Mouse (Mus musculus) liver, postnatal 0 days (tissue): ENCODE data around the gene Fzd4. TPM values are rescaled to one million over a fixed set of nuclear protein-coding genes. Genes with fewer than 3 reads are reported as not detected.

ENCODE experiments used
- ATAC-seq: fragments of 200-750 bp; cut with Nextera tagmentation; 2 replicates; pipeline ENCODE4 v1.8.0; 2017; ENCODE audit warnings: mild to moderate bottlenecking, moderate library complexity
- DNase-seq: peaks from one replicate; pipeline ENCODE4 v3.0.0-alpha.2; 2016
- H3K27ac ChIP-seq: fragments of 300-500 bp; sonication (generic); 2 replicates; pipeline ENCODE4 v1.5.1; 2014; ENCODE audit warnings: antibody characterized with exemption, moderate library complexity, mild to moderate bottlenecking, low read depth
- H3K27me3 ChIP-seq: fragments of 300-500 bp; sonication (generic); 2 replicates; pipeline ENCODE4 v1.6.1; 2014; ENCODE audit warnings: low read length, control low read depth, mixed read lengths; ENCODE audit not compliant: insufficient read depth
- H3K36me3 ChIP-seq: fragments of 300-500 bp; sonication (generic); replicated peaks from 2 replicates; pipeline ENCODE4 v1.6.1; 2014; ENCODE audit warnings: mild to moderate bottlenecking, control low read depth, low read length, moderate library complexity, mixed read lengths; ENCODE audit not compliant: insufficient read depth
- H3K4me1 ChIP-seq: fragments of 300-500 bp; sonication (generic); 2 replicates; pipeline ENCODE4 v1.6.1; 2014; ENCODE audit warnings: antibody characterized with exemption, mild to moderate bottlenecking, control low read depth; ENCODE audit not compliant: insufficient read depth
- H3K4me2 ChIP-seq: fragments of 300-500 bp; sonication (generic); 2 replicates; pipeline ENCODE4 v1.6.1; 2014; ENCODE audit warnings: low read depth, mild to moderate bottlenecking, low read length, moderate library complexity, mixed read lengths
- H3K4me3 ChIP-seq: fragments of 300-500 bp; sonication (generic); 2 replicates; pipeline ENCODE4 v1.5.1; 2014; ENCODE audit warnings: low read depth, low read length
- H3K9ac ChIP-seq: fragments of 300-500 bp; sonication (generic); replicated peaks from 2 replicates; pipeline ENCODE4 v1.6.1; 2014; ENCODE audit warnings: mild to moderate bottlenecking, moderate library complexity
- H3K9me3 ChIP-seq: fragments of 300-500 bp; sonication (generic); 2 replicates; pipeline ENCODE4 v1.6.1; 2016; ENCODE audit warnings: mild to moderate bottlenecking, control low read depth, low read length, mixed read lengths
- CTCF ChIP-seq: sonication (generic); IDR thresholded peaks from 2 replicates; pipeline ENCODE4 v1.5.1; 2016; ENCODE audit warnings: antibody characterized with exemption, low read depth
- EP300 ChIP-seq: IDR thresholded peaks from 2 replicates; pipeline ENCODE4 v1.6.1; 2016; ENCODE audit warnings: antibody characterized with exemption, low read depth, mild to moderate bottlenecking
- WGBS: fragments of 180-500 bp; shearing (Covaris S2); extraction: QIAGEN DNeasy Blood & Tissue Kit; methylation state at CpG from one replicate; pipeline ENCODE4 v1.1.7; 2014; ENCODE audit not compliant: insufficient replicate concordance; 5-methylcytosine and 5-hydroxymethylcytosine counted together
- polyA plus RNA-seq: library from polyadenylated mRNA; unstranded; fragments of >200 nt; fragmentation: Nextera tagmentation; extraction: Ambion mirVana; gene quantifications from 2 replicates; pipeline ENCODE4 v1.2.1, GENCODE M21; 2015

Fzd4 gene
- polyA plus RNA-seq, 1 experiment from 2014 or later, result 4.5 TPM

GRCm38 (mm10) chr7:89404734-89405440, 732 bp downstream of the Fzd4 start:
- Histone ChIP-seq H3K9ac (peak overlapping the region; percentile 84), H3K27me3 (peaks cover 5% of the 10 kb centered on the region), H3K4me3 (peak overlapping the region; percentile 75), H3K9me3 (no peaks in the 10 kb centered on the region), H3K4me2 (peak overlapping the region; percentile 95), H3K36me3 (no peaks in the 10 kb centered on the region), H3K4me1 (peaks cover 10% of the 10 kb centered on the region), H3K27ac (peak overlapping the region; percentile 92)
- TF ChIP-seq CTCF (no peak), EP300 (no peak)
- DNase-seq (peak; percentile 33), ATAC-seq (no peak)
- WGBS, result under 1% methylated on average over 35 of the region's 35 CpGs

DNA sequence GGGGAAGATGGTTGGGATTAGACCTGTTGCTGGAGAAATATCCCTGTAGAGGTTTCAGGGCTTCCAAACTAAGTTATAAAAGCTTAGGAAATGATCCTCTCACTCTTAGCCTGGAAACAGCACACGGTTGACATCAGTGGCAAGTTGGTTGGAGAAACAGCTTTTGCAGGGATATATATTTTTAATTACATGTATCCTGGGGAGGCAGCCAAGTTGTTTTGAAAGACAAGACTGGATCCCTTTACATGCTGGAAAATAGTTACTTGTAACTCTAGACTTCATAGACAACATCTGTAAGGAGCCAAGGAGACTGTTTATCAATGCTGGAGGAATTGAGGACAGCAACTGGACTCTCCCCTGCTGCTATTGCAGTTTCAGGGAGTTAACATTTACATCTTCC, 1.9 kb downstream of the Fzd4 start:
- no peak for TF ChIP-seq EP300
- no peak for TF ChIP-seq CTCF
- no peak for DNase-seq

GRCm38 (mm10) chr7:89407006-89407940, 3.1 kb downstream of the Fzd4 start:
- DNase-seq (no peak), ATAC-seq (no peak)
- Histone ChIP-seq H3K36me3 (no peaks in the 10 kb centered on the region), H3K4me1 (peaks cover 23% of the 10 kb centered on the region), H3K27me3 (peaks cover 5% of the 10 kb centered on the region), H3K9me3 (no peaks in the 10 kb centered on the region), H3K4me2 (0 out of 2 replicates have a peak overlapping the region, but pooled peaks have one; percentile 3), H3K27ac (peak overlapping the region; percentile 22; the same call in 1 of the 2 replicates), H3K9ac (no peak overlapping the region), H3K4me3 (no peak overlapping the region)
- WGBS, result 74% methylated on average over 24 of the region's 24 CpGs
- no peak for TF ChIP-seq EP300
- no peak for TF ChIP-seq CTCF

More for the DNA sequence above, 1.9 kb downstream of the Fzd4 start:
- H3K36me3 ChIP-seq, result no peaks in the 10 kb centered on the region
- peaks cover 5% of the 10 kb centered on the region for H3K27me3 ChIP-seq
- ATAC-seq, result no peak
- H3K9me3 ChIP-seq, result no peaks in the 10 kb centered on the region
- 44% methylated on average over 1 of the region's 1 CpGs for WGBS
- peak overlapping the region; percentile 55 for H3K4me2 ChIP-seq
- no peak overlapping the region; the same call in 1 of the 2 replicates for H3K9ac ChIP-seq
- H3K4me3 ChIP-seq, result peak overlapping the region; percentile 28; the same call in 1 of the 2 replicates
- 0 out of 2 replicates have a peak overlapping the region, but pooled peaks have one; percentile 16 for H3K27ac ChIP-seq
- H3K4me1 ChIP-seq, result peaks cover 18% of the 10 kb centered on the region

DNA sequence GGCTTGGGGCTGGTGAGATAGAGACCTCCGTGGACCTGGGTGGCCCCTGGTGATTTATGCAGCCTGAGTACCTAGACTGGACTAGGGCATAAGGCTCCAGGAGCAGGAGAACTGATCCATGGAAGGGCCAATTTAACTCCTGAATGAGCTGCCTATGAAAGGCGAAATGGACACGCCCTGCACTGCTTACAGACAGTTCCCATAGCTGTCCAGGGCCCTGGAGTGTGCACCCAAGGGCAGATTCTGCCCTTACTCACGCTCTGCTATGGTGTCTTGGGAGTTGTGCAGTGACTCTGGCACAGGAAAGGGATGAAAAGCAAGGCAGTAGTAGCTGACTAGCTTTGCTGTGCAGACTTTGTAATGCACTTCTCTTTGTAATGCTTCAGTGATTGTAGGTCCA, 6.1 kb downstream of the Fzd4 start:
- Histone ChIP-seq H3K9ac (no peak overlapping the region), H3K27ac (no peak overlapping the region), H3K36me3 (no peaks in the 10 kb centered on the region), H3K4me2 (no peak overlapping the region), H3K9me3 (no peaks in the 10 kb centered on the region), H3K27me3 (no peaks in the 10 kb centered on the region), H3K4me3 (no peak overlapping the region), H3K4me1 (peaks cover 19% of the 10 kb centered on the region)
- ATAC-seq, result no peak
- WGBS, result 60% methylated on average over 4 of the region's 4 CpGs
- TF ChIP-seq EP300 (no peak), CTCF (no peak)
- DNase-seq, result no peak

DNA sequence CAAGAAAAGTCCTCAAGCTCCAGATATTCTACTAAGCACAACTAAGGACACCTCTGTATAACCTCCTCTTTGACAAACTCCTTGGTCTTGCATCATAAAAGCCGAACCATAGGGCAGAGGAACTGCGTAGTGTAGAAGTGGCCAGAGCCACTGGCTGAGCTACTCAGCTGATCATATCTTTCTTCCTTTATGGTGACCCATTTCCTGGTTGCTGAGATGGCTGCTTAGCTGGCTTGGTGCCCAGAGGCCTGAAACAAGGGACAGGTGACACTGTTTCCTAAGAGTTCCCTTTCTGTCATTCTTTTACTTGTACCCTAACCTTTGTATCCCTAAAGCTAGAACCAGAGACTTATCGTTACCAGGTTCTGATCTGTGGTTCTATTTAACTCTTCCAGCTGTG, 7.2 kb downstream of the Fzd4 start:
- 30% methylated on average over 3 of the region's 3 CpGs for WGBS
- Histone ChIP-seq H3K4me2 (no peak overlapping the region), H3K9ac (no peak overlapping the region), H3K36me3 (no peaks in the 10 kb centered on the region), H3K27ac (peak overlapping the region; percentile 26), H3K4me1 (peaks cover 26% of the 10 kb centered on the region), H3K27me3 (no peaks in the 10 kb centered on the region), H3K4me3 (no peak overlapping the region), H3K9me3 (no peaks in the 10 kb centered on the region)
- DNase-seq, result peak; percentile 70
- TF ChIP-seq EP300, result 0 out of 2 replicates have a peak, but pooled peaks have one; percentile 26
- TF ChIP-seq CTCF, result no peak
- peak; percentile 86 for ATAC-seq

- no peaks in the 10 kb centered on the region for H3K9me3 ChIP-seq
- peak overlapping the region; percentile 26 for H3K27ac ChIP-seq
- peaks cover 26% of the 10 kb centered on the region for H3K4me1 ChIP-seq
- no peaks in the 10 kb centered on the region for H3K36me3 ChIP-seq
- DNase-seq, result no peak
- H3K27me3 ChIP-seq, result no peaks in the 10 kb centered on the region
- 59% methylated on average over 7 of the region's 7 CpGs for WGBS
- ATAC-seq, result no peak
- no peak overlapping the region for H3K4me2 ChIP-seq
- H3K9ac ChIP-seq, result no peak overlapping the region
- no peak overlapping the region for H3K4me3 ChIP-seq
- TF ChIP-seq EP300 (no peak), CTCF (no peak)
Measured at GRCm38 (mm10) chr7:89412094-89412493, 7.9 kb downstream of the Fzd4 start.
